Mouse (Mus musculus) erythroblast, embryonic 14.5 days (primary cell): ENCODE measurements around the gene Nup210. TPM values are rescaled to one million over a fixed set of nuclear protein-coding genes. Genes with fewer than 3 reads are reported as not detected.
A peak's percentile ranks its signal among the peaks of the same experiment; 100 is the strongest.

Source experiments
- H3K27me3 ChIP-seq: 2 replicates; pipeline ENCODE4 v1.6.1; 2012; ENCODE audit warnings: inconsistent platforms; ENCODE audit not compliant: control insufficient read depth
- H3K36me3 ChIP-seq: 2 replicates; pipeline ENCODE4 v1.6.1; 2012; ENCODE audit warnings: mild to moderate bottlenecking, inconsistent platforms; ENCODE audit not compliant: control insufficient read depth
- H3K4me1 ChIP-seq: 2 replicates; pipeline ENCODE4 v1.6.1; 2012; ENCODE audit warnings: inconsistent platforms; ENCODE audit not compliant: control insufficient read depth
- H3K4me3 ChIP-seq: replicated peaks from 2 replicates; pipeline ENCODE3; 2012; ENCODE audit warnings: moderate library complexity, mild to moderate bottlenecking, inconsistent platforms
- H3K9me3 ChIP-seq: 2 replicates; pipeline ENCODE4 v1.6.1; 2012; ENCODE audit warnings: low read length, inconsistent platforms, mixed read lengths; ENCODE audit not compliant: control insufficient read depth
- GATA1 ChIP-seq: IDR thresholded peaks from 2 replicates; pipeline ENCODE4 v1.6.1; 2012; ENCODE audit warnings: low read length, inconsistent platforms, mixed read lengths
- TAL1 ChIP-seq: IDR thresholded peaks from 3 replicates; pipeline ENCODE4 v1.6.1; 2012; ENCODE audit warnings: low read length, inconsistent platforms, mixed read lengths
- polyA plus RNA-seq: library from polyadenylated mRNA; stranded (reverse); fragments of >175 nt; gene quantifications from 2 replicates; pipeline ENCODE4 v1.2.3, GENCODE M21; 2012

Nup210 gene
- polyA plus RNA-seq, 1 experiment: 15.1 TPM

GRCm38 (mm10) chr6:91159047-91159446, 42.4 kb upstream of the Nup210 start:
- TF ChIP-seq GATA1: no peak
- TF ChIP-seq TAL1: no peak
- peaks cover 54% of the 10 kb centered on the region for H3K36me3 ChIP-seq
- H3K4me1 ChIP-seq: peaks cover 99% of the 10 kb centered on the region
- peak overlapping the region; percentile 85 for H3K4me3 ChIP-seq
- H3K9me3 ChIP-seq: peaks cover 4% of the 10 kb centered on the region
- H3K27me3 ChIP-seq: no peaks in the 10 kb centered on the region; the same call in 1 of the 2 replicates

DNA sequence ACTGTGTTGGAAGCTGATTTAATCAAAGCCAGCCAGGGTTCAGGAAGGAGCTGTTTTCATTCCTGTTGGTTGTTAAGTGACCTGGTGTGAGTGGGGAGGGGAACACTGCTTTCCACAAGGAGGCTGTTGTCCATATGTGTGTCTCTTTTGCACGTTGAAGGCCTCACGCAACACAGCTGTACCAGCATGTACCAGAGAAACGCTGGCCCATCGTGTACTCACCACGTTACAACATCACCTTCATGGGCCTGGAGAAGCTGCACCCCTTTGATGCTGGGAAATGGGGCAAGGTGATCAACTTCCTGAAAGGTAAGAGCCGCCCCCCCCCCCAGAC, 40.6 kb upstream of the Nup210 start:
- peaks cover under 1% of the 10 kb centered on the region; the same call in 1 of the 2 replicates for H3K9me3 ChIP-seq
- H3K4me1 ChIP-seq: peaks cover 97% of the 10 kb centered on the region
- peaks cover 48% of the 10 kb centered on the region for H3K36me3 ChIP-seq
- TF ChIP-seq GATA1 (no peak), TAL1 (no peak)
- H3K27me3 ChIP-seq: peaks cover 18% of the 10 kb centered on the region
- peak overlapping the region; percentile 85 for H3K4me3 ChIP-seq

GRCm38 (mm10) chr6:91156554-91157236, 40.1 kb upstream of the Nup210 start, which contains the start of gene Hdac11:
Gene Hdac11 (plus strand): TSS chr6:91156665.
- peaks cover 97% of the 10 kb centered on the region for H3K4me1 ChIP-seq
- no peaks in the 10 kb centered on the region for H3K9me3 ChIP-seq
- peaks cover 43% of the 10 kb centered on the region for H3K36me3 ChIP-seq
- H3K4me3 ChIP-seq: peak within 1 kb of the TSS; percentile 85
- peaks cover 23% of the 10 kb centered on the region for H3K27me3 ChIP-seq
- no peak for TF ChIP-seq TAL1
- TF ChIP-seq GATA1: no peak

GRCm38 (mm10) chr6:91156062-91156461, 39.4 kb upstream of the Nup210 start:
- H3K27me3 ChIP-seq: peaks cover 28% of the 10 kb centered on the region
- TF ChIP-seq TAL1: no peak
- TF ChIP-seq GATA1: no peak

DNA sequence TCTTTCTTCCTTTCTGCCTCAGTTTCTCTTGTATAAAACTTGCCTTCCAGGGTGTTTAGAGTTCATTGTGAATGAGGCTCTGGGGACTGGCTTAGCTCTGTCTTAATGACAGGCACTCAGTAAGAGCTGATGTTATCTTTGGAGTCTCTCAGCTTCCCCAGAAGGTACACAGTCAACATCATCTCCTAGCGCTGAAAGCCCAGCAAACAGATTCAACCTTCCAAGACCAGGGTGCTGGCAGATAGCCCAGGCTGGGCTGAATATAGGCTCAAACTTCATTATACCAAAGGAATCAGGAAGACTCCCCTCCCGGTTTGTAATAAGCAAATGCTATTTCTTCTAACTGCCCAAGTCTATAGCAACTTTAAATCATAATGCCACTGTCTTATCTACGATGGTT, 38.7 kb upstream of the Nup210 start:
- H3K27me3 ChIP-seq: peaks cover 29% of the 10 kb centered on the region
- H3K36me3 ChIP-seq: peaks cover 30% of the 10 kb centered on the region
- peaks cover 91% of the 10 kb centered on the region for H3K4me1 ChIP-seq
- peaks cover 6% of the 10 kb centered on the region for H3K9me3 ChIP-seq
- H3K4me3 ChIP-seq: no peak overlapping the region
- no peak for TF ChIP-seq TAL1
- no peak for TF ChIP-seq GATA1

More at GRCm38 (mm10) chr6:91156062-91156461, 39.4 kb upstream of the Nup210 start:
- H3K4me1 ChIP-seq: peaks cover 97% of the 10 kb centered on the region
- peak overlapping the region; percentile 85 for H3K4me3 ChIP-seq
- peaks cover 2% of the 10 kb centered on the region; the same call in 1 of the 2 replicates for H3K9me3 ChIP-seq
- H3K36me3 ChIP-seq: peaks cover 37% of the 10 kb centered on the region

GRCm38 (mm10) chr6:91154685-91155084, 38.1 kb upstream of the Nup210 start:
- Histone ChIP-seq H3K36me3 (peaks cover 25% of the 10 kb centered on the region), H3K4me1 (peaks cover 85% of the 10 kb centered on the region), H3K4me3 (no peak overlapping the region), H3K27me3 (peaks cover 33% of the 10 kb centered on the region), H3K9me3 (peaks cover 6% of the 10 kb centered on the region)
- TF ChIP-seq GATA1 (no peak), TAL1 (no peak)

DNA sequence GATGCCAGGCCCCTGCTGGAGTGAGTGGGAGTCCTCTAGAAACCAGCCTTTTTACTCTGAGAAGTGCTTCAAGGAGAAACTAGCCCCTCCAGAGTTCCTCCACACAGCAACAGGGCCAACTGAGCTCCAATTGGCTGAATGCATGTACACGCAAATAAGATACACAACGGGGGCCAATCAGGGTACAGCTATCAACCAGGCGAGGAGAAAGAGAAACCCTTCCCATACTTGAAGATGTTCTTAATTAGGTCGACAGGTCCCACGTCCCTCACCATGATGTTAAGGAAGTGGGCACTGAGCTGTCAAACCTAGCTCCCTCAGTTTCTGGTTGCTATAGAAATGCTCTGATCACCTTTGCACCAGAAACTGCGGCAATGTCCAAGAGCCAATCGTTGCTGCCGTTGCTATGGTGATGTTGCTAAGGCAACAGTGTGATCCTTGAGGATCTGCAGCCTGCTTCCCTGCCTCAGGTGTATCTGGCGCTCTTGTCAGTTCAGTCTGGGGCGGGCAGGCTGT, 37.0 kb upstream of the Nup210 start:
- H3K36me3 ChIP-seq: peaks cover 16% of the 10 kb centered on the region
- H3K27me3 ChIP-seq: peaks cover 38% of the 10 kb centered on the region
- TF ChIP-seq TAL1 (no peak), GATA1 (no peak)
- H3K4me3 ChIP-seq: peak overlapping the region; percentile 54
- peaks cover 6% of the 10 kb centered on the region for H3K9me3 ChIP-seq
- H3K4me1 ChIP-seq: peaks cover 75% of the 10 kb centered on the region

DNA sequence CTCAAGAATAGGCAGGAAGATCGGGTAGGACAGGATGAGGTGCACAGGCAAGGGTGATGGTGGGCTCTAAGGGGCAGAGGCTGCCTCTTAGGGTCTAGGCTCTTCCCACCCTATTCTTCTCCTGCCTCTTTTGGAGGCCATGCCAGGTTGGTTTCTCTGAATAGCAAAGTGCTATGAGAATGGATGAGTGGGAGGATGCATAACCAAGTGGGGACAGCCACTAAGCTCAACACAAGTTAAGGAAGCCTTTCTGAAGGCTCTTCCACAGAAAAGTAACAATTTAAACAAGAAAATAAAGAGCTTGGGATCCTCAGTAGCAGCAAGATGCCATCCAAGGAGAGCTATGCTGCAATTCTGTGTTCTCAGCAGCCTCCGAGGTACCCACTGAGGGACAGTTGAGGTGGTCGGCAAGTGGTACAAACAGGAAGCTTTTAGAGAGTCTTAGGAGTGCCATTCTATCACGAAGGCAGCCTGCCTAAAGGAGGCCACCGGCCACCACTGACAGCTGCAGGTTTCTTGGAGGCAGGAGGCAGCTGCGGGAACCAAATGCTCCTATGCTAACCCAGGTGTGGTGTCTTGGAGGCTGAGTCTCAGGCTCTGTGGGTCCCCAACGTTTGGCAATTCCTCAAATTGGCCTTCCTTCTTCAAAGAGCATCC, 36.4 kb upstream of the Nup210 start:
- TF ChIP-seq TAL1 (no peak), GATA1 (no peak)
- H3K9me3 ChIP-seq: peaks cover 6% of the 10 kb centered on the region
- peaks cover 42% of the 10 kb centered on the region for H3K27me3 ChIP-seq
- H3K4me3 ChIP-seq: peak overlapping the region; percentile 54
- H3K4me1 ChIP-seq: peaks cover 69% of the 10 kb centered on the region
- peaks cover 10% of the 10 kb centered on the region for H3K36me3 ChIP-seq

DNA sequence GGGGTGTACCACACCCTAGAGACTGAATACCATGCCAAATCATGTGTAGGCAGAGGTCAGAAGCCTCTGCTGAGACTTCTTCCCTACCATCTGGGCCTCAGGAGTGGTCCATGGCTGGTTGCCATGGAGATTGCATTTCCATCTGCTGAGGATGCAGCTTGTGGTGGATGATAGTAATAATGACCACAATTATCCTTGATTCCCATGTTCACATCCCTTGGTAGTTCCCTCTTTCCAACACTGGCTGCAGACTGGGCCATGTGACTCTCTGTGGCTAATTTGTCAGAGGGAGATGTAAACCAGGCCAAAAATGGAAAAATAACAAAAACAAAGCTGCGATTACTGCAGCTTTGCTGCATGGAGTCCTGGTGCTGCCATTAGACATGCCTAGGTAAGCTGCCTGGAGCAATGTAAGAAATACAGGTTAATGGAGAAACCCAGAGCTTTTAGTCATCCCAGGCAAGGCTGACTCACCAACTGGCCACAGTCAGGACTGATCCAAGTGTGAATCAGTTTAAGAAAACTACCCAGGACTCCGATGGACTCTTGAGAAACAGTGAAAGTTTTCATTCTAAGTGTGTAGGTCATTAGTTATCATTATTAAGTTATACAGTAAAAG, 30.6 kb upstream of the Nup210 start:
- Histone ChIP-seq H3K9me3 (peaks cover 12% of the 10 kb centered on the region), H3K4me1 (peaks cover 34% of the 10 kb centered on the region), H3K36me3 (no peaks in the 10 kb centered on the region), H3K4me3 (no peak overlapping the region), H3K27me3 (peaks cover 62% of the 10 kb centered on the region)
- TF ChIP-seq GATA1 (no peak), TAL1 (no peak)
